Mouse (Mus musculus) natural killer cell, adult 2 months (primary cell): ENCODE data around the gene Slc35b4.

Experiments
- DNase-seq, 2 experiments: peaks; one replicate each; pipeline ENCODE4 v3.0.0; 2022; ENCODE audit warnings: low spot score in 2 of 2

The Slc35b4 gene

GRCm38 (mm10) chr6:34170844-34171494, 5.9 kb downstream of the Slc35b4 start:
- no peak for DNase-seq

- DNase-seq, result no peak
Observed at GRCm38 (mm10) chr6:34168834-34169233, 8.1 kb downstream of the Slc35b4 start.

- no peak for DNase-seq
Observed at GRCm38 (mm10) chr6:34163014-34163413, 13.9 kb downstream of the Slc35b4 start.

GRCm38 (mm10) chr6:34162607-34163006, 14.3 kb downstream of the Slc35b4 start:
- DNase-seq, result no peak

- DNase-seq, result no peak
Observed at GRCm38 (mm10) chr6:34161511-34161910, 15.4 kb downstream of the Slc35b4 start.

- DNase-seq, result no peak
Observed at GRCm38 (mm10) chr6:34160816-34161310, 16.0 kb downstream of the Slc35b4 start.

- DNase-seq, result no peak
Observed at GRCm38 (mm10) chr6:34159998-34160815, 16.7 kb downstream of the Slc35b4 start.

- DNase-seq, result no peak
Observed at GRCm38 (mm10) chr6:34156841-34157748, 19.8 kb downstream of the Slc35b4 start.

GRCm38 (mm10) chr6:34156057-34156456, 20.9 kb downstream of the Slc35b4 start:
- peak; percentile 14 to 18 for DNase-seq

GRCm38 (mm10) chr6:34155137-34155804, 21.6 kb downstream of the Slc35b4 start:
- DNase-seq, result no peak

- no peak for DNase-seq
Observed at GRCm38 (mm10) chr6:34154202-34154601, 22.7 kb downstream of the Slc35b4 start.

GRCm38 (mm10) chr6:34153069-34154052, 23.6 kb downstream of the Slc35b4 start:
- DNase-seq, result no peak

GRCm38 (mm10) chr6:34149821-34150220, 27.1 kb downstream of the Slc35b4 start:
- DNase-seq, result no peak

- DNase-seq, result no peak
Observed at GRCm38 (mm10) chr6:34149066-34149465, 27.8 kb downstream of the Slc35b4 start.

- no peak for DNase-seq
Observed at GRCm38 (mm10) chr6:34148639-34149038, 28.3 kb downstream of the Slc35b4 start.

GRCm38 (mm10) chr6:34148021-34148420, 28.9 kb downstream of the Slc35b4 start:
- DNase-seq, result peak in 1 of 2 experiments; percentile 1

- DNase-seq, result no peak
Observed at GRCm38 (mm10) chr6:34146042-34146441, 30.9 kb downstream of the Slc35b4 start.

- no peak for DNase-seq
Observed at GRCm38 (mm10) chr6:34142931-34143330, 34.0 kb downstream of the Slc35b4 start.

GRCm38 (mm10) chr6:34138366-34138765, 38.5 kb downstream of the Slc35b4 start:
- no peak for DNase-seq

GRCm38 (mm10) chr6:34132391-34132790, 44.5 kb downstream of the Slc35b4 start:
- no peak for DNase-seq
